Mouse (Mus musculus) lung, postnatal 10 days (tissue): ENCODE measurements around the gene Mesp2.
"Not testable (repeated sequence)": the region's sequence is repeated elsewhere in the genome, so short reads cannot be mapped to it uniquely, and the experiment has no call there.

Experiments
- DNase-seq: peaks from one replicate; pipeline ENCODE4 v3.0.0; 2021

Gene Mesp2

GRCm38 (mm10) chr7:79810611-79811506, at the start of gene Mesp2:
TSS of gene Mesp2 (plus strand) at chr7:79810727.
- DNase-seq, result peak; percentile 81

- DNase-seq, result no peak
Observed at GRCm38 (mm10) chr7:79761124-79761876, 49.2 kb upstream of the Mesp2 start.

GRCm38 (mm10) chr7:79762106-79762505, 48.4 kb upstream of the Mesp2 start:
- DNase-seq, result no peak

- no peak for DNase-seq
Observed at GRCm38 (mm10) chr7:79765991-79766390, 44.5 kb upstream of the Mesp2 start.

- DNase-seq, result no peak
Observed at GRCm38 (mm10) chr7:79769664-79770063, 40.9 kb upstream of the Mesp2 start.

GRCm38 (mm10) chr7:79771561-79772512, 38.7 kb upstream of the Mesp2 start:
- DNase-seq, result no peak

DNA sequence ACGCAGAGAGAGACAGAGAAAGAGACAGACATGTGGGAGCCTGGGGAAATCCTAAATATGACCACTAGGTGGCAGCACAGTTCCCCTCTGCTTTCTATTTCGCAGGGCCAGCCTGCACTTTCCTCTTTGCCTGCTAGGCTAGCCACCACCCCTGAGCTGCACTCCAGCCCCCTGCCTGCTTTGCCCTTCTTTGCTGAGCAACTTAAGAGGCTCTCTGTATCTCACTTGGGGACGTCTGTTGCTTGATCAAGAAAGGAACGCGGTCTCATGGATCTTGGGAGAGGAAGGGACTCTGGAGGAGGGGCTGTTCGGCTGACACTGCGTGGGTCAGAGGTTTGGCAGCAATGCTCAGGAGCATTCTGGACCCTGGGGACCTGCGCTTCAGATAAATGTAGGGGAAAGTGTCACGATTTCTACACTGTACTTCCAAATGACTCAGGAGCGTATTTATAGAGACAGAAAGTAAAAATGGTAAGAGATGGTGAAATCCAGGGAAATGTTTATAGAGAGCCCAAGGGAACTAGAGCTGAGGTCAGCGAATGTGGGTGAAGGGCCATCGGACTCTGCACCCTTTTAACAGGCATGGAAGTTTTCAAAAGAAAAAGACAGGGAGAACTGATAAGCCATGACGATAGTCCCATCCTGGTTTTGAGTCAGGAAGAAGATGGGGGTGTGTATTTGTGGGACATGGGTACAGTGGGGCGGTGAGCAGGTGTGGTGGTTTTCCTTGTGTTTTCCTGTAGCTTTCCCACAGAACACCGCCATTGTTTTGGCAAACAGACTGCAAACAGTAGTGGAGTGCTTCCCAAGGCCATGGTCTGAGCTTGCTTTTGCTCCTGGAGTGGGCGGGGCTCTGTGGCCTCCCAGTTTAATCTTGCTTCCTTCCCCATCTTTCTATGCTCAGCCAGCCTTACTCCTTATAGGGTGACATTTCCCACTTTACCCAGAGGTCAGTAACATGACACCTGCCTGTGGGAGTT, 29.6 kb upstream of the Mesp2 start:
- peak; percentile 83 for DNase-seq

- DNase-seq, result no peak
Observed at GRCm38 (mm10) chr7:79781826-79782515, 28.6 kb upstream of the Mesp2 start.

- no peak for DNase-seq
Observed at GRCm38 (mm10) chr7:79782516-79782855, 28.0 kb upstream of the Mesp2 start.

DNA sequence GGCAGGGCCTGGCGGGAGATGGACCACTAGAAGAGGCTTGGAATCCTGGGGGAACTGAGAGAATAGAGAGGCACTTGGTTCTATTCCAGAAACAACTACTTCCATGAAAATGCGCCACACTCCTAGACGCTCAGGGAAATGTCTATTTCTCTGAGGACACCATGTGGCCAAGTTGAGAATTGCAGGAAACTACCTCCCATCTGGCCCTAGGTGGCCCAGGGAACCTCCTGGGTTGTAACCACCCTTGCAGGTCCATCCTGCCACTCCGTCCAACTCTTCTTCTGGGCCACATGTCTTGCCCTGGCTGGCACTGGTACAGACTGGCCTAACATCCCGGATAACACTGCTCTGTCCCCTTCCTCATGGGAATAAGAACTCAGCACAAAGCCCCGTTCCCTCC, 24.2 kb upstream of the Mesp2 start:
- DNase-seq, result peak; percentile 81

DNA sequence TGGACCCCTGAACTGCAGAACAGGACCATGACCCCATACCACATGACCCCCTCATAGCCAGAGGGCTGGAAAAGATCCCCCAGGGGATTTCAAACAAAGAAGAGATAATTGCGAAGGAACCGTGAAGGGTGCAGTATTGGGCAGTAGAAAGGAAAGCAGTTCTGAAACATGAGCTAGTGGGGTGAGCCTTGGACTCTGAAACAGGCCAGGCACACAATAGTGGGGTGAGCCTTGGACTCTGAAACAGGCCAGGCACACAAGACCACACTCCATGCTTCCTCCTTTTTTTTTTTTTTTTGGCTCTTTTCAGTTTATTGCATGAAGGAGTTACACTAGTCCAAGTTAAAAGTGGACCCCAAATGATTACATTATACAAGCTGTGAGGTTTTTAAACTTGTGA, 20.7 kb upstream of the Mesp2 start:
- DNase-seq, result not testable (repeated sequence)

DNA sequence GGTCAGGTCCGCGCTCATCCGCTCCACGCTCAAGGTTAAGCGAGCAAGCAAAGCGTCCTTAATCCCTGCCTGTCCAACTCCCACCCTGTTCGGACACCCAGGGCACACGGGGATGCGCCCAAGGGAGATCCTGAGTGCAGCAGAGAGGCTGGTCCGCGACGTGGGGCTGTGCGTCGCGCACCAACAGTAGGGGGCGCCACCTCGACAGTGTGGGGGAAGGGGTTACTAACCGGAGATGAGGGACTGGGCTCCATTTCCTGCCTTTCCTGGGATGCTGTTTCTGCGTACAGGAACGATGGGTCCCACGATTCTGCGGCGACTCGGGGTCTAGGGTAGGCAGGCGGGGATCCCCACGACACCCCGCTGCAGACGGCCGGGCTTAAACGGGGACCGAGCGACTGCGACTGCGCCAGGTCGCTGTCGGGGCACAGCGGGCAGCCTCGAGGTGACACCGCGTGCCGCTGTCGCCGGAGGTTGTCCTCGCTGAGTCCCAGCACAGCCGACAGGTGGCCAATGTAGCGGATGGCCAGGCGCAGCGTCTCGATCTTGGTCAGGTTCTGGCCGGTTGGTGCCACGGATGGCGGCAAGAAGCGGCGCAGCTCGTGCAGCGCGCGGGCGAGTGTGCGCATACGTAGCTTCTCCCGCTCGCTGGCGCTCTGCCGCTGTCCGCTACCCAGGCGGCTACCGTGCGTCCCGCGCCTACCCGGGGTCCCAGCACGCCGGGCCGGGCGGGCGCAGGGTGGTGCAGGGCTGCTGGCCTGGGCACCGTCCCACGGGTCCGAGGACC, 17.7 kb upstream of the Mesp2 start:
- DNase-seq, result peak; percentile 47

- no peak for DNase-seq
Observed at GRCm38 (mm10) chr7:79793688-79794087, 16.8 kb upstream of the Mesp2 start, which contains the start of gene Mesp1. TSS of gene Mesp1 (minus strand) at chr7:79793788.

DNA sequence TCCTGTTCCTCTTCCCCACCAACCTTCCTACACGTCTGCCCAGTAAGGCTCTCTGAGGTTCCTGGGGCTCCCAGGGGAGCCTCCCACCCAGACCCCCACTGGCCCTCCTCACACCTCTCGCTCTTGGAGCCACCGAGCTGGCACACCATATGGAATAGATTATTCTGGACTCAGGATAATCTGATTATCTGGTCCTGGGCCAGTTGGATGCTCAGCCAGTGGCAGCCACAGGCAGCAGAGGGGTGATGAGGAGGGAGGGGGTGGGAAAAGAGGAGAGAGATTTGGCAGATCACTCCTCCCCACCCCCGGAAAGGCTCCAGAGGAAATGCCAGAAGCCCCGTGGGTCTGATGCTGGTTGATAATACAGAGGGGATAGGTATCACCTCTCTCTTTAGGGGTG, 11.9 kb upstream of the Mesp2 start:
- no peak for DNase-seq

DNA sequence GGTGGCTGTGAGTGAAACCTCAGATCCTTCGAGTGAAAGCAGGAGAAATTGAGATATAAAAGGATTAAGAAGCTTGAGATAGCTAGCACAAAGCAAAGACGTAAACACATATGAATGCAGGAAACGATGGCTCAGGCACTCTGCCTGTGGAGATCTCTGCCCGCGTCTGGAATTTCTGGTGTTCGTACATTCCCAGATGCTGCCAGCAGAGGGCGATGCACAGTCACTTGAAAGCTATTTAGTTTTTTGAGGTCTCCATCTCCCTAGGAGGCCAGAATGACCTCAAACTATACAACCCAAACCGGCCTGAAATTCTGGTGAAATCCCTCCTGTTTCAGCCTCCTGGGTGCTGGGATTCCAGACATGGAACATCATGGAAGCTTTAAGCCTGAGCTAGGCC, 11.5 kb upstream of the Mesp2 start:
- peak; percentile 88 for DNase-seq

- DNase-seq, result no peak
Observed at GRCm38 (mm10) chr7:79799506-79799905, 11.0 kb upstream of the Mesp2 start.

GRCm38 (mm10) chr7:79800336-79800735, 10.2 kb upstream of the Mesp2 start:
- DNase-seq, result no peak

DNA sequence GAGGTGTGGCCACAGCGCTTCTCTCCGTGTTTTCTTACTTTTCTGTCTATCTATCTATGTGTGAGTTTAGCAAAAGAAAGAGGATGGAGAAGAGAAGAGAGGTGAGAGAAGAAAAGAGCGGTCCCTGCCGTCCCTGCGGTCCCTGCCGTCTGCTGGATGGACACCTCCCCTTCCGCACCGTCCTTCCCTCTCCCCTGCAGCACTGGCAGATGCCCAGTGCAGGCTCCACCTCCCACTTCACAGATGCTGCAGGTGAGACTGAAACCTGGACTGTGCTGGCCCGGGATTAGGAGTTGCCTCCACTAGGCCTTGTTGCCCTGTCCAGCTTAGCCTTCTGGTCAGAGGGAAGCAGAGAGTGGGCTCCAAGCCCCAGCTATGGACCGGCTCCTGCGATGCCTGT, 9.1 kb upstream of the Mesp2 start:
- peak; percentile 56 for DNase-seq

GRCm38 (mm10) chr7:79802037-79802436, 8.5 kb upstream of the Mesp2 start:
- no peak for DNase-seq

DNA sequence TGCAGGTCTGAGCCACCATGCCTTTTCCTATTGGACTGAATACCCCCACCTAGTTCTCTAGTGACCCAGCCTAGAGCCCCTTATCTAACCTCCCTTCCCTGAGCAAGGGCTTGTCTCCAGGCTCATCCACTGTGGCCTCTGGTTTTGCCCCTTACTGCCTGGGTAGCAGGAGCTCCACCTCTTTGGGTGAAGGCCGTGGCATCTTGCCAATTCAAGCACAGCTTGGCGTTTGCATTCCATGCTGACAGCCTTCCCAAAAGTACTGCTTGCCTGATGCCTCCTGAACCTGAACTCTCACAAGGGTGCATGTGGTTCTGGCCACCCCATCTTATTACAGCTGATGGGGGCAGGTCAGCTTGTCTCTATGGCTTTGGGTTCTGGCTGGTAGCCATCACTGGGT, 6.6 kb upstream of the Mesp2 start:
- DNase-seq, result peak; percentile 50
